Mouse (Mus musculus): Measurements from ENCODE around the gene 2300003K06Rik. TPM values are rescaled to one million over a fixed set of nuclear protein-coding genes. Genes with fewer than 3 reads are reported as not detected.
"Not testable (repeated sequence)": the region's sequence is repeated elsewhere in the genome, so short reads cannot be mapped to it uniquely, and the experiment has no call there.

Gene 2300003K06Rik
- polyA plus RNA-seq, 1 experiment, result not detected

DNA sequence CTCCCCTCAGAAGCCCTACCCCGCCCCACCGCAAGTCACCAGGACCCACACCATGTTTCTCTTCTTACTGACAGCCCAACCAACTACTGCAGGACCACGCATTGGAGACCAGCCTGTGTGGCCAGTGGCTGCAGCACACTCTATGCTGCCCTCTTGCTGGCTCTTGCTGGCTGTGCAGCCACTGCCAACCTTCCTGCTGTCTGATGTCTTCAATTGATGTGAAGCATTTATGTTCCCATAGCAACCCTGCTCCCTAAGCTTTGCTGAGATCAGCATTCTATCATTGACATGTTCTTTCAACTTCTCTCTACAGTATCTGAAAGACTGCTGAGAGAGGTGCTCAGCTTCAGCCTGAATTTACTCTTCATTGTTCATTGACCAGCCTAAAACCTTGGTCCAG is 16.3 kb upstream of the 2300003K06Rik start:
- Histone ChIP-seq H3K27ac (ENCODE audit: insufficient read depth, low read length) (no peak overlapping the region), H3K9me3 (replicated peaks; ENCODE audit: control insufficient read depth, insufficient read depth, low read length, poor library complexity, severe bottlenecking) (no peaks in the 10 kb centered on the region), H3K27me3 (ENCODE audit: control insufficient read depth, insufficient read depth, low read length, poor library complexity, severe bottlenecking) (no peaks in the 10 kb centered on the region), H3K4me1 (ENCODE audit: control insufficient read depth, insufficient read depth, low read length) (no peaks in the 10 kb centered on the region), H3K36me3 (ENCODE audit: control insufficient read depth, insufficient read depth, low read length, poor library complexity, severe bottlenecking) (no peaks in the 10 kb centered on the region), H3K9ac (ENCODE audit: low read depth, poor library complexity, severe bottlenecking) (no peak overlapping the region), H3K4me3 (ENCODE audit: low read depth, low read length) (no peak overlapping the region)
- peak; percentile 46 for TF ChIP-seq CTCF (IDR thresholded peaks at IDR 0.05; ENCODE audit: low read depth, low read length)
- TF ChIP-seq POLR2A (IDR thresholded peaks at IDR 0.05; ENCODE audit: insufficient read depth, low read length), result no peak
- TF ChIP-seq EP300 (IDR thresholded peaks at IDR 0.05; ENCODE audit: insufficient read depth, low read depth, low read length), result no peak

DNA sequence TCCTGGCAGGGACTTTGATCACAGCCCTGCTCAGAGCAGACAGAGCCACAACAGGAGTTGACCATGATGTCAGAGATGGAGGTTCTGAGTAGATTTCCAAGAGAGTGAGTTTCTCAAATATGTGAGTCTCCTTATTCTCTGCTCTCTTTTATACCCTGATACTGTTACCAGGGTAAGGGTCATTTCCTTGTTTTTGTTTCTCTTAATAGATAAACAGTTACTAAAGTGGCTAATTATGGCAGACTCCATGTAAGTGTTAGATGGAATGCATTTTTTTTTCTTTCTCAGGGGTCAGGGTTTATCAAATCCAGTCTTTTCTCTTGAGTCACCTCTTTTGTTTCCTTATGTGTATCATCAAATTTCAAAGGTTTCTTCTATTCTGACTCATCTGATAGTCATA is 13.6 kb upstream of the 2300003K06Rik start, which contains the start of gene Krtap4-16:
TSS of gene Krtap4-16 (minus strand) at position 101 of the 400 bp plus-strand sequence.
- no peak within 1 kb of the TSS for H3K27ac ChIP-seq (ENCODE audit: insufficient read depth, low read length)
- TF ChIP-seq POLR2A (IDR thresholded peaks at IDR 0.05; ENCODE audit: insufficient read depth, low read length), result no peak
- TF ChIP-seq CTCF (IDR thresholded peaks at IDR 0.05; ENCODE audit: low read depth, low read length), result no peak
- no peak for TF ChIP-seq EP300 (IDR thresholded peaks at IDR 0.05; ENCODE audit: insufficient read depth, low read depth, low read length)
- H3K4me1 ChIP-seq (ENCODE audit: control insufficient read depth, insufficient read depth, low read length), result no peaks in the 10 kb centered on the region
- no peaks in the 10 kb centered on the region for H3K27me3 ChIP-seq (ENCODE audit: control insufficient read depth, insufficient read depth, low read length, poor library complexity, severe bottlenecking)
- no peaks in the 10 kb centered on the region for H3K36me3 ChIP-seq (ENCODE audit: control insufficient read depth, insufficient read depth, low read length, poor library complexity, severe bottlenecking)
- H3K9me3 ChIP-seq (replicated peaks; ENCODE audit: control insufficient read depth, insufficient read depth, low read length, poor library complexity, severe bottlenecking), result no peaks in the 10 kb centered on the region
- no peak within 1 kb of the TSS for H3K4me3 ChIP-seq (ENCODE audit: low read depth, low read length)
- no peak within 1 kb of the TSS for H3K9ac ChIP-seq (ENCODE audit: low read depth, poor library complexity, severe bottlenecking)

DNA sequence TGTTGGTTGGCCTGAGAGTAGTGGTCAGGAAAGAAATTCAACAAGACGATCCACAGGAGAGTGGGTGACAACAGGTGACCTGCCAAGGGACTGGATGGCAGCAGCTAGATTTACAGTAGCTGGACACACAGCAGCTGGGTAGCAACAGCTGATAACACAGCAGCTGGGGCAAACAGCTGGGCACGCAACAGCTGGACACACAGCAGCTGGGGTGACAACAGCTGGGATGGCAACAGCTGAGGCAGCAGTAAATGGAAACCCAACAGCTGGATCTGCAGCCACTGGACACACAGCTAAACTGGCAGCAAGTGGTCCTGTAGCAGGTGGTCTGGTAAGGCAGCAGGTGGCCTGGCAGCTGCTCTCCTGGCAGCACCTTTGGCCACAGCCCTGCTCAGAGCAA is 8.9 kb upstream of the 2300003K06Rik start:
- Histone ChIP-seq H3K4me1 (ENCODE audit: control insufficient read depth, insufficient read depth, low read length) (no peaks in the 10 kb centered on the region), H3K9me3 (replicated peaks; ENCODE audit: control insufficient read depth, insufficient read depth, low read length, poor library complexity, severe bottlenecking) (no peaks in the 10 kb centered on the region), H3K9ac (ENCODE audit: low read depth, poor library complexity, severe bottlenecking) (no peak overlapping the region), H3K27me3 (ENCODE audit: control insufficient read depth, insufficient read depth, low read length, poor library complexity, severe bottlenecking) (no peaks in the 10 kb centered on the region), H3K4me3 (ENCODE audit: low read depth, low read length) (no peak overlapping the region), H3K27ac (ENCODE audit: insufficient read depth, low read length) (no peak overlapping the region), H3K36me3 (ENCODE audit: control insufficient read depth, insufficient read depth, low read length, poor library complexity, severe bottlenecking) (no peaks in the 10 kb centered on the region)
- no peak for TF ChIP-seq EP300 (IDR thresholded peaks at IDR 0.05; ENCODE audit: insufficient read depth, low read depth, low read length)
- TF ChIP-seq POLR2A (IDR thresholded peaks at IDR 0.05; ENCODE audit: insufficient read depth, low read length), result no peak
- no peak for TF ChIP-seq CTCF (IDR thresholded peaks at IDR 0.05; ENCODE audit: low read depth, low read length)

GRCm38 (mm10) chr11:99842185-99842584 is 4.3 kb upstream of the 2300003K06Rik start:
- H3K4me1 ChIP-seq (ENCODE audit: control insufficient read depth, insufficient read depth, low read length), result no peaks in the 10 kb centered on the region
- no peaks in the 10 kb centered on the region for H3K9me3 ChIP-seq (replicated peaks; ENCODE audit: control insufficient read depth, insufficient read depth, low read length, poor library complexity, severe bottlenecking)
- H3K36me3 ChIP-seq (ENCODE audit: control insufficient read depth, insufficient read depth, low read length, poor library complexity, severe bottlenecking), result no peaks in the 10 kb centered on the region
- H3K4me3 ChIP-seq (ENCODE audit: low read depth, low read length), result no peak overlapping the region
- H3K27me3 ChIP-seq (ENCODE audit: control insufficient read depth, insufficient read depth, low read length, poor library complexity, severe bottlenecking), result no peaks in the 10 kb centered on the region
- H3K27ac ChIP-seq (ENCODE audit: insufficient read depth, low read length), result no peak overlapping the region
- H3K9ac ChIP-seq (ENCODE audit: low read depth, poor library complexity, severe bottlenecking), result no peak overlapping the region
- TF ChIP-seq CTCF (IDR thresholded peaks at IDR 0.05; ENCODE audit: low read depth, low read length), result no peak
- no peak for TF ChIP-seq POLR2A (IDR thresholded peaks at IDR 0.05; ENCODE audit: insufficient read depth, low read length)
- no peak for TF ChIP-seq EP300 (IDR thresholded peaks at IDR 0.05; ENCODE audit: insufficient read depth, low read depth, low read length)

- not testable (repeated sequence) for H3K36me3 ChIP-seq (ENCODE audit: control insufficient read depth, insufficient read depth, low read length, poor library complexity, severe bottlenecking); H3K27ac ChIP-seq (ENCODE audit: insufficient read depth, low read length); H3K9me3 ChIP-seq (replicated peaks; ENCODE audit: control insufficient read depth, insufficient read depth, low read length, poor library complexity, severe bottlenecking); H3K4me3 ChIP-seq (ENCODE audit: low read depth, low read length); H3K9ac ChIP-seq (ENCODE audit: low read depth, poor library complexity, severe bottlenecking); H3K4me1 ChIP-seq (ENCODE audit: control insufficient read depth, insufficient read depth, low read length); H3K27me3 ChIP-seq (ENCODE audit: control insufficient read depth, insufficient read depth, low read length, poor library complexity, severe bottlenecking)
Observed at GRCm38 (mm10) chr11:99815566-99815965, 22.3 kb downstream of the 2300003K06Rik start, which contains the start of gene Gm11564. Gm11564 (minus strand) TSS chr11:99815666.

- H3K27me3 ChIP-seq (ENCODE audit: control insufficient read depth, insufficient read depth, low read length, poor library complexity, severe bottlenecking); H3K4me3 ChIP-seq (ENCODE audit: low read depth, low read length); H3K9me3 ChIP-seq (replicated peaks; ENCODE audit: control insufficient read depth, insufficient read depth, low read length, poor library complexity, severe bottlenecking); H3K36me3 ChIP-seq (ENCODE audit: control insufficient read depth, insufficient read depth, low read length, poor library complexity, severe bottlenecking); H3K27ac ChIP-seq (ENCODE audit: insufficient read depth, low read length); H3K4me1 ChIP-seq (ENCODE audit: control insufficient read depth, insufficient read depth, low read length); H3K9ac ChIP-seq (ENCODE audit: low read depth, poor library complexity, severe bottlenecking): not testable (repeated sequence)
Observed at GRCm38 (mm10) chr11:99809792-99810191, 28.1 kb downstream of the 2300003K06Rik start, which contains the start of gene Krtap4-13. Krtap4-13 (minus strand) TSS chr11:99809892.

DNA sequence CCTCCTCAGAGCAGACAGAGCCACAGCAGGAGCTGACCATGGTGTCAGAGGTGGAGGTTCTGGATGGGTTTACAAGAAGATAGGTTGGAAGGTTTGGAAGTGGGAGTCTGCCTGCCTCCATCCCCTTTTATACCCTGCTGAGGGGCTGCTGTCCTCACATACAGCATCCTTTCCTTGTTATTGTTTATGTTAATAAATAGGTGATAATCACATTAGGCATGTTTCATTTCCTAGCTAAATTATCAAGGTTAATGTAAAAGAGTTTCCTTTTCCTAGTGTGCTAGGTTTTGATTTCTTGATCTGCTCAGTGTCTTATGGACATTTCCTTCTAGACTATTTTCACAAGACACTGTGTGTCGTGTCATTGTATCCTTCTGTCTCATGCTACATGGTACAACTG is 33.5 kb downstream of the 2300003K06Rik start, which contains the start of gene Gm11554:
TSS of gene Gm11554 (minus strand) at position 101 of the 400 bp plus-strand sequence.
- H3K9ac ChIP-seq (ENCODE audit: low read depth, poor library complexity, severe bottlenecking); H3K4me1 ChIP-seq (ENCODE audit: control insufficient read depth, insufficient read depth, low read length); H3K4me3 ChIP-seq (ENCODE audit: low read depth, low read length); H3K27ac ChIP-seq (ENCODE audit: insufficient read depth, low read length); H3K27me3 ChIP-seq (ENCODE audit: control insufficient read depth, insufficient read depth, low read length, poor library complexity, severe bottlenecking); H3K36me3 ChIP-seq (ENCODE audit: control insufficient read depth, insufficient read depth, low read length, poor library complexity, severe bottlenecking); H3K9me3 ChIP-seq (replicated peaks; ENCODE audit: control insufficient read depth, insufficient read depth, low read length, poor library complexity, severe bottlenecking): not testable (repeated sequence)

GRCm38 (mm10) chr11:99798832-99799231 is 39.0 kb downstream of the 2300003K06Rik start, which contains the start of gene Gm11569:
Gm11569 (minus strand) TSS chr11:99798932.
- H3K9me3 ChIP-seq (replicated peaks; ENCODE audit: control insufficient read depth, insufficient read depth, low read length, poor library complexity, severe bottlenecking); H3K4me3 ChIP-seq (ENCODE audit: low read depth, low read length); H3K27ac ChIP-seq (ENCODE audit: insufficient read depth, low read length); H3K4me1 ChIP-seq (ENCODE audit: control insufficient read depth, insufficient read depth, low read length); H3K9ac ChIP-seq (ENCODE audit: low read depth, poor library complexity, severe bottlenecking); H3K36me3 ChIP-seq (ENCODE audit: control insufficient read depth, insufficient read depth, low read length, poor library complexity, severe bottlenecking); H3K27me3 ChIP-seq (ENCODE audit: control insufficient read depth, insufficient read depth, low read length, poor library complexity, severe bottlenecking): not testable (repeated sequence)

Data from ES-Bruce4 (cell line).